In genomic region chr3:128093046-128093445, GRCm38 (mm10) we compare ENCODE assay signal across 24 mouse cellular contexts.
DNase-seq lines count a peak whose midpoint lies in the region; ATAC-seq and TF ChIP-seq lines count a peak whose summit lies in the region.
"Had no signal": no experiment of that assay in that cellular context is flagged by ENCODE, and none has a peak within 500 bp of the region (broad histone marks: within the 10 kb centered on the region; RNA-seq: fewer than 3 reads in every experiment).

No protein-coding gene starts in this region.

- no peak overlapping the region for H3K4me2 ChIP-seq in forebrain, embryonic 12.5 days
- H3K4me2 ChIP-seq in forebrain, embryonic 14.5 days (ENCODE audit: low read length): no peak overlapping the region
- no peak overlapping the region for H3K4me2 ChIP-seq in liver, embryonic 11.5 days
- no peak overlapping the region for H3K4me2 ChIP-seq in liver, postnatal 0 days (ENCODE audit: low read depth, low read length)
- H3K4me2 ChIP-seq in hindbrain, embryonic 16.5 days (ENCODE audit: low read length): no peak overlapping the region
- H3K4me2 ChIP-seq in midbrain, embryonic 16.5 days (ENCODE audit: low read length): no peak overlapping the region
- H3K4me2 ChIP-seq: liver, embryonic 15.5 days; neural tube, embryonic 15.5 days; stomach, embryonic 15.5 days had no signal

- no peaks in the 10 kb centered on the region for H3K27me3 ChIP-seq in forebrain, embryonic 12.5 days
- no peaks in the 10 kb centered on the region for H3K27me3 ChIP-seq in forebrain, embryonic 14.5 days (replicated peaks; ENCODE audit: control insufficient read depth, insufficient read depth, low read length)
- no peaks in the 10 kb centered on the region for H3K27me3 ChIP-seq in liver, embryonic 11.5 days (replicated peaks; ENCODE audit: control insufficient read depth, insufficient read depth, low read length)
- no peaks in the 10 kb centered on the region for H3K27me3 ChIP-seq in liver, postnatal 0 days (ENCODE audit: insufficient read depth, low read length)
- H3K27me3 ChIP-seq in hindbrain, embryonic 16.5 days (replicated peaks; ENCODE audit: control insufficient read depth, insufficient read depth, low read length): no peaks in the 10 kb centered on the region
- H3K27me3 ChIP-seq in midbrain, embryonic 16.5 days (ENCODE audit: control insufficient read depth, insufficient read depth, low read depth, low read length): no peaks in the 10 kb centered on the region
- H3K27me3 ChIP-seq: liver, embryonic 15.5 days; neural tube, embryonic 15.5 days; Patski; stomach, embryonic 15.5 days had no signal

- no peaks in the 10 kb centered on the region for H3K36me3 ChIP-seq in forebrain, embryonic 12.5 days (replicated peaks)
- H3K36me3 ChIP-seq in forebrain, embryonic 14.5 days (ENCODE audit: control insufficient read depth, insufficient read depth, low read length): no peaks in the 10 kb centered on the region
- H3K36me3 ChIP-seq in liver, embryonic 11.5 days (ENCODE audit: control insufficient read depth, insufficient read depth, low read length): no peaks in the 10 kb centered on the region
- H3K36me3 ChIP-seq in liver, postnatal 0 days (replicated peaks; ENCODE audit: insufficient read depth, low read length): no peaks in the 10 kb centered on the region
- no peaks in the 10 kb centered on the region for H3K36me3 ChIP-seq in hindbrain, embryonic 16.5 days (ENCODE audit: control insufficient read depth, insufficient read depth, low read length)
- H3K36me3 ChIP-seq in midbrain, embryonic 16.5 days (ENCODE audit: control insufficient read depth, insufficient read depth, low read length): no peaks in the 10 kb centered on the region
- H3K36me3 ChIP-seq: liver, embryonic 15.5 days; neural tube, embryonic 15.5 days; stomach, embryonic 15.5 days had no signal

- H3K27ac ChIP-seq in forebrain, embryonic 12.5 days: no peak overlapping the region
- H3K27ac ChIP-seq in forebrain, embryonic 14.5 days (ENCODE audit: low read depth, low read length): no peak overlapping the region
- H3K27ac ChIP-seq in liver, embryonic 11.5 days (ENCODE audit: low read depth, low read length): no peak overlapping the region
- H3K27ac ChIP-seq in liver, postnatal 0 days (ENCODE audit: low read depth): no peak overlapping the region
- H3K27ac ChIP-seq in hindbrain, embryonic 16.5 days (ENCODE audit: low read depth, low read length): no peak overlapping the region
- no peak overlapping the region for H3K27ac ChIP-seq in midbrain, embryonic 16.5 days (ENCODE audit: low read length)
- H3K27ac ChIP-seq: heart, adult 2 months; liver, embryonic 15.5 days; neural tube, embryonic 15.5 days; stomach, embryonic 15.5 days had no signal

- peaks cover 2% of the 10 kb centered on the region; the same call in 1 of the 2 replicates for H3K4me1 ChIP-seq in forebrain, embryonic 12.5 days
- H3K4me1 ChIP-seq in forebrain, embryonic 14.5 days (ENCODE audit: control insufficient read depth, insufficient read depth, low read length): no peaks in the 10 kb centered on the region
- no peaks in the 10 kb centered on the region for H3K4me1 ChIP-seq in liver, embryonic 11.5 days (replicated peaks; ENCODE audit: control insufficient read depth, insufficient read depth, low read length)
- no peaks in the 10 kb centered on the region for H3K4me1 ChIP-seq in liver, postnatal 0 days (ENCODE audit: insufficient read depth)
- H3K4me1 ChIP-seq in hindbrain, embryonic 16.5 days (ENCODE audit: control insufficient read depth, insufficient read depth, low read depth, low read length): no peaks in the 10 kb centered on the region
- H3K4me1 ChIP-seq in midbrain, embryonic 16.5 days (ENCODE audit: control insufficient read depth, insufficient read depth, low read length): no peaks in the 10 kb centered on the region
- H3K4me1 ChIP-seq: liver, embryonic 15.5 days; neural tube, embryonic 15.5 days; stomach, embryonic 15.5 days had no signal

- TF ChIP-seq CTCF in liver, postnatal 0 days (IDR thresholded peaks at IDR 0.05; ENCODE audit: low read depth): no peak

- no peak for TF ChIP-seq EP300 in liver, postnatal 0 days (IDR thresholded peaks at IDR 0.05; ENCODE audit: low read depth)

- DNase-seq in forebrain, embryonic 14.5 days (ENCODE audit: low spot score): no peak
- no peak for DNase-seq in liver, embryonic 11.5 days (ENCODE audit: low spot score)
- no peak for DNase-seq in liver, postnatal 0 days
- DNase-seq: adrenal gland, postnatal 10 days; cerebellum, adult 11 months; cerebellum, adult 9-10 months; forebrain, postnatal 0 days; heart, adult 2 months; heart, postnatal 14 days; kidney, adult 9 months; kidney, postnatal 10 days; layer of hippocampus, postnatal 36 days; left cerebral cortex, postnatal 4 days; lung, postnatal 36 days; right cerebral cortex, postnatal 25 days had no signal

- H3K4me3 ChIP-seq in forebrain, embryonic 12.5 days (replicated peaks): no peak overlapping the region
- no peak overlapping the region for H3K4me3 ChIP-seq in forebrain, embryonic 14.5 days (ENCODE audit: low read depth, low read length)
- H3K4me3 ChIP-seq in liver, embryonic 11.5 days (ENCODE audit: low read depth, low read length): no peak overlapping the region
- H3K4me3 ChIP-seq in liver, postnatal 0 days (ENCODE audit: low read depth, low read length): no peak overlapping the region
- no peak overlapping the region for H3K4me3 ChIP-seq in hindbrain, embryonic 16.5 days (ENCODE audit: low read length)
- H3K4me3 ChIP-seq in midbrain, embryonic 16.5 days (ENCODE audit: low read depth, low read length): no peak overlapping the region
- H3K4me3 ChIP-seq: heart, adult 2 months; liver, embryonic 15.5 days; neural tube, embryonic 15.5 days; stomach, embryonic 15.5 days had no signal

- H3K9me3 ChIP-seq in forebrain, embryonic 12.5 days: no peaks in the 10 kb centered on the region
- H3K9me3 ChIP-seq in forebrain, embryonic 14.5 days (replicated peaks; ENCODE audit: control insufficient read depth, low read length): no peaks in the 10 kb centered on the region
- no peaks in the 10 kb centered on the region for H3K9me3 ChIP-seq in liver, embryonic 11.5 days (ENCODE audit: control insufficient read depth, low read length)
- H3K9me3 ChIP-seq in liver, postnatal 0 days (ENCODE audit: low read length): no peaks in the 10 kb centered on the region
- no peaks in the 10 kb centered on the region for H3K9me3 ChIP-seq in hindbrain, embryonic 16.5 days (ENCODE audit: control insufficient read depth, low read length)
- no peaks in the 10 kb centered on the region for H3K9me3 ChIP-seq in midbrain, embryonic 16.5 days (replicated peaks; ENCODE audit: control insufficient read depth, low read length, poor library complexity, severe bottlenecking)
- H3K9me3 ChIP-seq: liver, embryonic 15.5 days; neural tube, embryonic 15.5 days; stomach, embryonic 15.5 days had no signal

- no peak overlapping the region for H3K9ac ChIP-seq in forebrain, embryonic 12.5 days
- no peak overlapping the region for H3K9ac ChIP-seq in forebrain, embryonic 14.5 days (ENCODE audit: low read length)
- no peak overlapping the region for H3K9ac ChIP-seq in liver, embryonic 11.5 days (ENCODE audit: low read depth, low read length)
- no peak overlapping the region for H3K9ac ChIP-seq in liver, postnatal 0 days (replicated peaks)
- H3K9ac ChIP-seq in hindbrain, embryonic 16.5 days (ENCODE audit: low read depth, low read length): no peak overlapping the region
- H3K9ac ChIP-seq in midbrain, embryonic 16.5 days (ENCODE audit: low read depth, low read length): no peak overlapping the region
- H3K9ac ChIP-seq: forebrain, postnatal 0 days; liver, embryonic 15.5 days; neural tube, embryonic 15.5 days; stomach, embryonic 15.5 days had no signal

- peak; percentile 23; the same call in 1 of the 2 replicates for ATAC-seq in forebrain, embryonic 12.5 days (ENCODE audit: low FRiP score)
- ATAC-seq in forebrain, embryonic 14.5 days: no peak
- ATAC-seq in liver, embryonic 11.5 days (replicated peaks; ENCODE audit: low FRiP score): peak; percentile 31; the same call in 1 of the 2 replicates
- ATAC-seq in liver, postnatal 0 days: no peak
- ATAC-seq in hindbrain, embryonic 16.5 days: 0 out of 2 replicates have a peak, but pooled peaks have one; percentile 27
- ATAC-seq in midbrain, embryonic 16.5 days: 0 out of 2 replicates have a peak, but pooled peaks have one; percentile 14
- ATAC-seq in megakaryocyte-erythroid progenitor cell, adult 5-6 weeks (replicated peaks; ENCODE audit: low FRiP score, low TSS enrichment, poor library complexity, severe bottlenecking): no peak
- ATAC-seq: forebrain, postnatal 0 days; intestine, embryonic 16.5 days; Patski had no signal

Comparison
In these comparisons a context has a peak if more than half of its experiments do, and no peak if none do; other contexts are left out.
1. ATAC-seq: peak in forebrain, embryonic 12.5 days (single experiment), liver, embryonic 11.5 days (single experiment), hindbrain, embryonic 16.5 days (single experiment) and midbrain, embryonic 16.5 days (single experiment); none in forebrain, embryonic 14.5 days (single experiment), liver, postnatal 0 days (single experiment) and megakaryocyte-erythroid progenitor cell, adult 5-6 weeks (single experiment).